ENCODE assay signal across 30 mouse cellular contexts in genomic region chr9:124014985-124015652, GRCm38 (mm10). TPM values are rescaled to one million over a fixed set of nuclear protein-coding genes. Genes with fewer than 3 reads are reported as not detected.
"Had no signal": no experiment of that assay in that cellular context is flagged by ENCODE, and none has a peak within 500 bp of the region (broad histone marks: within the 10 kb centered on the region; RNA-seq: fewer than 3 reads in every experiment).

No protein-coding gene starts in this region.

- H3K4me2 ChIP-seq: intestine, embryonic 15.5 days; limb, embryonic 12.5 days; limb, embryonic 15.5 days; midbrain, embryonic 11.5 days had no signal

- H3K9ac ChIP-seq: intestine, embryonic 15.5 days; limb, embryonic 12.5 days; limb, embryonic 15.5 days had no signal

- H3K27ac ChIP-seq: intestine, embryonic 15.5 days; kidney, postnatal 0 days; layer of hippocampus, adult 2 months; limb, embryonic 12.5 days; limb, embryonic 15.5 days; stomach, postnatal 0 days had no signal

- ATAC-seq: intestine, embryonic 15.5 days had no signal

- H3K4me1 ChIP-seq: intestine, embryonic 15.5 days; limb, embryonic 12.5 days; limb, embryonic 15.5 days had no signal

- H3K9me3 ChIP-seq: intestine, embryonic 15.5 days; limb, embryonic 12.5 days; limb, embryonic 15.5 days; megakaryocyte, embryonic 14.5 days had no signal

- H3K4me3 ChIP-seq: intestine, embryonic 15.5 days; layer of hippocampus, adult 2 months; limb, embryonic 12.5 days; limb, embryonic 15.5 days; megakaryocyte, embryonic 14.5 days had no signal

- DNase-seq: kidney, adult 18-20 months; kidney, postnatal 25 days; layer of hippocampus, adult 9-11 months; left cerebral cortex, postnatal 4 days; lung, adult 2 months; lung, postnatal 14 days; lung, postnatal 4 days; midbrain, embryonic 14.5 days; right cerebral cortex, postnatal 14 days; thymus, adult 2 months; thymus, postnatal 14 days; thymus, postnatal 4 days had no signal

- H3K27me3 ChIP-seq: intestine, embryonic 15.5 days; limb, embryonic 12.5 days; limb, embryonic 15.5 days had no signal

- H3K36me3 ChIP-seq: intestine, embryonic 15.5 days; limb, embryonic 12.5 days; limb, embryonic 15.5 days had no signal

RNA-seq across cellular contexts. Expression of gene Ccr3, which starts 6.7 kb away (rescaled TPM):
- total RNA-seq: layer of hippocampus, adult 2 months; layer of hippocampus, postnatal 25 days; left cerebral cortex, adult 8-10 months; left cerebral cortex, postnatal 4 days; midbrain, postnatal 0 days had no signal
- polyA plus RNA-seq: kidney, embryonic 14.5 days; kidney, postnatal 0 days; limb, embryonic 12.5 days; limb, embryonic 15.5 days; midbrain, embryonic 11.5 days; midbrain, embryonic 14.5 days; midbrain, postnatal 0 days; neural tube, embryonic 11.5 days; neural tube, embryonic 14.5 days had no signal

RNA-seq across cellular contexts. Expression of gene Ccr1l1, which starts 36.9 kb away (rescaled TPM):
- total RNA-seq: layer of hippocampus, adult 2 months; layer of hippocampus, postnatal 25 days; left cerebral cortex, adult 8-10 months; left cerebral cortex, postnatal 14 days; left cerebral cortex, postnatal 4 days; midbrain, postnatal 0 days had no signal
- polyA plus RNA-seq: intestine, embryonic 15.5 days; kidney, embryonic 14.5 days; kidney, postnatal 0 days; large intestine, adult 2 months; limb, embryonic 12.5 days; limb, embryonic 15.5 days; lung, adult 2 months; lung, embryonic 16.5 days; midbrain, embryonic 11.5 days; midbrain, embryonic 14.5 days; midbrain, postnatal 0 days; neural tube, embryonic 11.5 days; neural tube, embryonic 14.5 days; stomach, embryonic 14.5 days; stomach, postnatal 0 days; thymus, adult 2 months had no signal
